Mouse (Mus musculus): Measurements from ENCODE around the gene Fbxl17.

DNA sequence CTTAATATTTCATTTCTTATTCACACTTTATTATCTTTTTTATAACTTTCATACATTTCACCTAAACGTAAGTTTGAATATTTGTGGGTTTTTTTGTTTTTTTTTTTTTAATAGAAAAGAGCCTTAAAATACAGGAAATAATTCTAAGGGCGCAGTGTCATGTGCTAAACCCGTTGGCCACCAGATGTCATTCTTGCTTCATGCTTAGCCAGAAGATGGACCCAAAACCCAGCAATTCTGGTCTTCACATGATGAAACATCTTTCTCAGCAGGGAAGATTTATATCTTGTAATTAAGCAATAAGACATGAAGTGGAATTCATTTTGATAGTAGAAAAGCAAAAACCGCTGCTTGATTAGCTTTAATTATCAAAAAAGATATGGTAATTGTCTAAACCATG, 47.6 kb upstream of the Fbxl17 start:
- TF ChIP-seq TAL1 (IDR thresholded peaks at IDR 0.05; ENCODE audit: low read length) = no peak
- TF ChIP-seq POLR2A (IDR thresholded peaks at IDR 0.05; ENCODE audit: control insufficient read depth in 1 of 2, insufficient read depth in 1 of 2, low read depth in 1 of 2, low read length in 2 of 2, poor library complexity in 1 of 2) = no peak
- TF ChIP-seq JUND (IDR thresholded peaks at IDR 0.05; ENCODE audit: low read depth, low read length) = no peak
- no peak for TF ChIP-seq EP300 (IDR thresholded peaks at IDR 0.05; ENCODE audit: low read depth in 1 of 2, low read length in 2 of 2)
- no peak for TF ChIP-seq MYC (IDR thresholded peaks at IDR 0.05; ENCODE audit: low read depth, low read length)
- TF ChIP-seq SMC3 (IDR thresholded peaks at IDR 0.05; ENCODE audit: low read depth, low read length) = peak; percentile 38
- no peak for TF ChIP-seq POLR2AphosphoS2 (IDR thresholded peaks at IDR 0.05; ENCODE audit: low read length)
- no peak for TF ChIP-seq USF1 (IDR thresholded peaks at IDR 0.05; ENCODE audit: low read depth, low read length)
- peak in 2 of 3 experiments; percentile 46 to 52; a peak in 4 of 6 replicates for TF ChIP-seq CTCF (IDR thresholded peaks at IDR 0.05 in 2 of 3, conservative IDR thresholded peaks at IDR 0.05 in 1 of 3; ENCODE audit: control insufficient read depth in 1 of 3, insufficient read depth in 1 of 3, low read depth in 2 of 3, low read length in 3 of 3, poor library complexity in 1 of 3, severe bottlenecking in 1 of 3)
- TF ChIP-seq HCFC1 (IDR thresholded peaks at IDR 0.05; ENCODE audit: low read depth, low read length) = no peak
- no peak for TF ChIP-seq CHD2 (IDR thresholded peaks at IDR 0.05; ENCODE audit: low read length)
- TF ChIP-seq TBP (IDR thresholded peaks at IDR 0.05; ENCODE audit: low read depth, low read length) = no peak
- TF ChIP-seq NELFE (IDR thresholded peaks at IDR 0.05; ENCODE audit: low read depth, low read length) = no peak
- no peak for TF ChIP-seq GABPA (IDR thresholded peaks at IDR 0.05; ENCODE audit: low read depth, low read length)

Measured in MEL (cell line).